Mouse (Mus musculus): ENCODE data around the gene Gm49354. TPM values are rescaled to one million over a fixed set of nuclear protein-coding genes. Genes with fewer than 3 reads are reported as not detected.
"Not testable (repeated sequence)": the region's sequence is repeated elsewhere in the genome, so short reads cannot be mapped to it uniquely, and the experiment has no call there.

Gene Gm49354
- not detected for total RNA-seq (2021)
- long read RNA-seq, experiment 1: 0 reads
- long read RNA-seq, experiment 2: 0 reads

- no peak for DNase-seq
Measured at GRCm38 (mm10) chr13:59782145-59782544, at the start of gene Gm49354. Gm49354 (minus strand) TSS chr13:59782245.

GRCm38 (mm10) chr13:59825966-59826365, 43.9 kb upstream of the Gm49354 start:
- DNase-seq: no peak

GRCm38 (mm10) chr13:59822507-59823462, 40.7 kb upstream of the Gm49354 start, which contains the start of gene Tut7:
Tut7 (minus strand) TSS chr13:59823147.
- peak; percentile 95 to 96 for DNase-seq

GRCm38 (mm10) chr13:59820836-59821235, 38.8 kb upstream of the Gm49354 start:
- DNase-seq: no peak

- DNase-seq: peak; percentile 34 to 49
Measured at GRCm38 (mm10) chr13:59820114-59820513, 38.1 kb upstream of the Gm49354 start.

- no peak for DNase-seq
Measured at GRCm38 (mm10) chr13:59817352-59817751, 35.3 kb upstream of the Gm49354 start.

GRCm38 (mm10) chr13:59814109-59814591, 32.1 kb upstream of the Gm49354 start:
- DNase-seq: no peak

- DNase-seq: no peak
Measured at GRCm38 (mm10) chr13:59811581-59811980, 29.5 kb upstream of the Gm49354 start.

GRCm38 (mm10) chr13:59801000-59801399, 19.0 kb upstream of the Gm49354 start:
- DNase-seq: no peak

GRCm38 (mm10) chr13:59800077-59800476, 18.0 kb upstream of the Gm49354 start:
- DNase-seq: no peak

GRCm38 (mm10) chr13:59798306-59798705, 16.3 kb upstream of the Gm49354 start:
- DNase-seq: no peak

GRCm38 (mm10) chr13:59796466-59796848, 14.4 kb upstream of the Gm49354 start:
- no peak for DNase-seq

- no peak for DNase-seq
Measured at GRCm38 (mm10) chr13:59795807-59796465, 13.9 kb upstream of the Gm49354 start.

- DNase-seq: no peak
Measured at GRCm38 (mm10) chr13:59794786-59795185, 12.7 kb upstream of the Gm49354 start.

- not testable (repeated sequence) for DNase-seq
Measured at GRCm38 (mm10) chr13:59779744-59780264, 2.2 kb downstream of the Gm49354 start.

GRCm38 (mm10) chr13:59779213-59779612, 2.8 kb downstream of the Gm49354 start:
- DNase-seq: no peak

GRCm38 (mm10) chr13:59775168-59775567, 6.9 kb downstream of the Gm49354 start:
- peak in 1 of 2 experiments; percentile 40 for DNase-seq

- peak; percentile 77 to 83 for DNase-seq
Measured at GRCm38 (mm10) chr13:59771257-59771656, 10.8 kb downstream of the Gm49354 start.

- DNase-seq: peak; percentile 21 to 35
Measured at GRCm38 (mm10) chr13:59770847-59771246, 11.2 kb downstream of the Gm49354 start.

- peak; percentile 84 to 86 for DNase-seq
Measured at GRCm38 (mm10) chr13:59770164-59770562, 11.9 kb downstream of the Gm49354 start.

- DNase-seq: peak; percentile 99
Measured at GRCm38 (mm10) chr13:59769296-59770163, 12.5 kb downstream of the Gm49354 start, which contains the start of gene Isca1. Isca1 (minus strand) TSS chr13:59769810.
